Mouse (Mus musculus) naive thymus-derived CD4-positive, alpha-beta T cell, adult 2 months (primary cell): ENCODE data around the gene Eif2d.

Source experiments
- DNase-seq: peaks from one replicate; pipeline ENCODE4 v3.0.0-alpha.2; 2011; ENCODE audit warnings: low read depth

Gene Eif2d

DNA sequence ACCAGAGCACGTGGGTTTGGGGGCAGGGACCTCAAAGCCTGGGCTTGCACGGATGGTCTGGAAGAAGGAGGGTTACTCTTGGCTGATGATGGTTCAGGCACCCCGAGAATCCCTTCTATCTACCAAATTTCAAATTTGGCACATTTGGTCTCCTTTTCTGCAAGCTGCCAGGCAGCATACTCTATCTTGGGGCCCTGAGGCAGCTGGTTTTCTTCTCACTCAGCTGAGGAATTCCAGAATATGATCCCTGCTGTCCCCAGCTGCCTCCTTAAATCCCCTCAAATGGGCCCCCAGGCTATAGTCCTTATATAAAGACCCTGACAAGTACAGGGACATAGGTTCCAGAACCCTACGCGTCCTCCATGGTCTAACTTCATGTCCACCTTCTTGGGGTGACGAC is 60.4 kb downstream of the Eif2d start:
- DNase-seq, result no peak

DNA sequence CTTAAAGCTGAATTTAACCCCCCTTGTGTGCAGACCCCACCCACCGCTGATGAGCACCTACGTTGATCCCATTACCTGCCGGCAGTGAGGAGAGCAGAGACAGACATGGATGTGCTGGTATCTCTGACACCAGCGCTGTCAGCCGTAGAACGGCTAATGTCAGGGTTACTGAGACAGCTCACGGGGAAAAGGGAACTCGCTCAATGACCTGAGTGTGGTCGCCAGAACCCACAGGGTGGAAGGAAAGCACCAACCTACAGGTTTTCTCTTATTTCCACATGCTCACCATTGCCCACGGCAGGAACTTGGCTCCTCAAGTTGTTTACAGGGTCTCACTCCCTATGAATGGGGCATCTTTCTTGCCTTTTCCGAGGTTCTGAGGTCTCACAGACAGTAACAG is 66.0 kb downstream of the Eif2d start:
- no peak for DNase-seq

DNA sequence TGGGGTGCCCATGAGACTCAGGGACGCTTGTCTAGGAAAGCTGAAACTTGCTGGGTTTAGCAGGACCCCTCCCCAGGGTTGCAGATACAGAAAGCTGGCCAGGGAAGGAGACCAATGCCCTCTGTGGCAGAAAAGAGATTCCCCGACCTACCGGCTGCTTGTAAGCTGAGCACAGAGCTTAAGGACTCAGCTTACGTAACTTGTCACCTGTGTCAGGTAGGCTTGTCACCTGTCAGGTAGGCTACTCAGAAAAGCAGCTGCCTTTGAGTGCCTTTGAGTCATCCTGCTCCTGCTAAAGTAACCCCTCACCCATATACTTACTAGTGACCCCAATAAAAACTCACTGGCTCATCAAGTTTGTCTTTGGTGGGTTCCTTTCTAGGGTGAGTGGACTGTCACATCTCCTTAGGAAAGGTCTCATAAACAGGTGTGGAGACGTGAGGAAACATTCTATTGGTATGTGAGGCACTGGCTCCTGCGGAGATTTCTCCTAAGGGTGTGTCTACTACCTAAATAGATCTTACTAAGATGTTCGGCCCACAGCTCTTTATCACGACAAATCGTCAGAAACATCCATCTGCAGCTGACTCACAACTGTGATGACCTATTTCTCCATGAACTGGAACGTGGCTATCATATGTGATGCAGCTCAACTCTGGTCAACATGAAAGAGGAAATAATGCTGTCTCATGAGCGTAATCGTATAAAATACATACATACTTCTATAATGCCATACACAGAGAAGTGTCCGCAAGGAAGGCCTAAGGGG is 69.0 kb downstream of the Eif2d start:
- no peak for DNase-seq

DNA sequence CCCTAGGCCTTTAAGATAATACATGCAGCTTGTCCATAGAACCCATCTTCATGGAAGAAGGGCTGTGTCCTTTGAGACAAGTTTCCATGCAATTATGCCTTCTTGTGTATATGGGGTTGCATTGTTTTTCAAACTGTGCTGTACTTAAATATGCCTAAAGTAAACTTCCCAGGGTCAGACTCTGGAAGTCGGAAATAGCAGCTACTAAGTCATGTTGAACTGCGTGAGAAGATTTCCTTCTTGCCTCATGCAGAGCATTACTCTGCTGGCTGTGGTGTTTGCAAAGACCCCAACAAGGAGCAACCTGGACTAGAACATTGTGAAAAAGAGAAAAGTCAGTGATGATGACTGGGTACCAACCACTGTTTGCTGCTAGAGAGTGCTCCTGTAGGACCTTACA is 70.4 kb downstream of the Eif2d start:
- no peak for DNase-seq

DNA sequence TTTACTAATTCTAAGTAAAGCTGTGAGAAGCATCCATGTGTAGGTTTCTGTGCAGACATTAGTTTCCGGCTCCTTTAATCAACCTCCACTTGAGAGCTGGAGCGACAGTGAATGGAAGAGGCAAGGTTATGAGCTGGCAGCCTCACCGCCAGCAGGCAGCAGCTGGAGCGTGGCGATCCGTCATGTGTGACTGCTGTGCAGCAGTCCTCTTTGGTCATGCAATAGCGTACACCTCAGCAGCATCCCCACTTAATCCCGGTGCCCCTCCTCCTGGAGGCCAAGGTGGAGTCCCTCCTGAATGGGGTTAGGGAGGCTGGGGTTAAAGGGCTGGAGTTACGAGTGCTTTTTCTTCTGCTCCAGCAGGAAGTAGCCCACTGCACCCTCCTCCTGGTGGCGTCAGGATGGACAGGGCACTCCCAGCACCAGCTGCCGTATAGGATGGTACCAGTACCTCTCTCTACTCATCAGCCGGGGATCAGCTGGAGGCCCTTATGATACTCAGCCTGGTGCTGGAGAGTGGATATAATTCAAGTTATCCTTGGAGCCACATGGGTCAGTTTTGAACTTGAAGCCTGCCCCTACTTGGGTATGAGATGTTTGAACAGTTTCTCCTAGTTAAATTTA is 72.0 kb downstream of the Eif2d start:
- no peak for DNase-seq

- no peak for DNase-seq
Observed at GRCm38 (mm10) chr1:131228225-131228624, 75.2 kb downstream of the Eif2d start.

- no peak for DNase-seq
Observed at GRCm38 (mm10) chr1:131228659-131229058, 75.7 kb downstream of the Eif2d start.

DNA sequence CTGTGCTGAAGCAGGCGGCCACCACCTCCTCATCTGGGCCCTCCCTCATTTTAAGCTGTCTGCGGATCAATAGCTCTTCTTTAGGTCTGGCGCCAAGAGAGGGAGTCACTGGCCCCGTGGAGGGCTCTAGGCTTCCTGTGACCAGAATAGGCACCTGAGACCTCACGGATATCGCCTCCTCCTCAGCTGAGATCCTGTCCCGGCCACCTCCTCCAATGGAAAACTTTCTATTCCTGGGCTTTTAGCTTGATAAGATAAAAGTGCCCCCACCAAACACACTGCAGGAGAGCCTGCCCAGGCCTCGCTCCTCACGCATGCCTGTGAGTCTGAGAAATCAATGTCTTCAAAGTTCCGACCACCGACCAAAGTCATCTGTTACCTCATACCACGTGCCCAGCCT is 80.5 kb downstream of the Eif2d start:
- DNase-seq, result no peak

- no peak for DNase-seq
Observed at GRCm38 (mm10) chr1:131236077-131236476, 83.1 kb downstream of the Eif2d start.
